Mouse (Mus musculus): ENCODE measurements at regions not wholly inside any gene's neighbourhood (a gene's known extent, or its start where the extent isn't known, plus 50 kb on each side); places are given as distances from the start of the nearest gene placed in this dataset.

- TF ChIP-seq ZNF384 (IDR thresholded peaks at IDR 0.05; ENCODE audit: low read depth, low read length) = no peak
- TF ChIP-seq ZC3H11A (IDR thresholded peaks at IDR 0.05; ENCODE audit: borderline replicate concordance, low read depth, low read length) = no peak
- no peak for TF ChIP-seq CHD2 (IDR thresholded peaks at IDR 0.05; ENCODE audit: low read depth, low read length)
- TF ChIP-seq MAFK (IDR thresholded peaks at IDR 0.05; ENCODE audit: insufficient read depth, low read depth, low read length) = no peak
These were observed 1376.9 kb downstream of the Gsdmc2 start for GRCm38 (mm10) chr15:62468076-62468475.

Measured in ES-E14 (cell line).